Mouse (Mus musculus) adrenal gland, adult 18-20 months (tissue): ENCODE measurements around the gene Tesmin. TPM values are rescaled to one million over a fixed set of nuclear protein-coding genes. Genes with fewer than 3 reads are reported as not detected.

Experiments
- DNase-seq, 2 experiments: peaks; one replicate each; pipeline ENCODE4 v3.0.0; 2021 to 2022; ENCODE audit warnings: low spot score in 2 of 2
- long read RNA-seq, 2 experiments: library from polyadenylated mRNA; stranded (forward); transcript quantifications; one replicate each; pipeline ENCODE4 v2.0.0; 2021
- total RNA-seq, 2 experiments: library from RNA; stranded (reverse); gene quantifications; 1 replicate in 1 of 2; 2 replicates in 1 of 2; pipeline ENCODE4 v1.2.3; 2021

Gene Tesmin
- under 1 TPM; 0.17 to 0.26 TPM for total RNA-seq
- long read RNA-seq, experiment 1 = 0 reads
- long read RNA-seq, experiment 2 = 0 reads

DNA sequence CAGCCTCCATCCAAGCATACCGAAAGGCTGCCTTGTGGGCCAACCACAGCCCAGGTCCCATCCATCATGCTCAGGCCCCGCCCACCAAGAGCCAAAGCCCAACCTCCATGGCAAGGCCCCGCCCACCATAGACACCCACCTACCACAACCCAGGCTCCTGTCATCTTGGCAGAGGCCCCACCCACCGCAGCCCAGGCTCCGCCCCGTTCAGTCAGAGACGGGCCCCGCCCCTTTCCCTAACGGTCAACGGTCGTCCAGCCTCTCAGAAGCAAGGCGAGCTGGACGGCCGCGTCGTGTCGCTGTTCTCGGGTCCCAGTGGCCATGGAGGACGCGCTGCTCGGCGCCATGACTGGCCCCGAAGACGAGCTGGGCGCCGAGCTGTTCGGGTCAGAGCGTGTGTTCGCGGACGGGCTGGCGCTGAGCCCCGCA lies at the start of gene Tesmin:
TSS of gene Tesmin (plus strand) at position 229 of the 429 bp plus-strand sequence.
- DNase-seq = peak; percentile 79 to 80

DNA sequence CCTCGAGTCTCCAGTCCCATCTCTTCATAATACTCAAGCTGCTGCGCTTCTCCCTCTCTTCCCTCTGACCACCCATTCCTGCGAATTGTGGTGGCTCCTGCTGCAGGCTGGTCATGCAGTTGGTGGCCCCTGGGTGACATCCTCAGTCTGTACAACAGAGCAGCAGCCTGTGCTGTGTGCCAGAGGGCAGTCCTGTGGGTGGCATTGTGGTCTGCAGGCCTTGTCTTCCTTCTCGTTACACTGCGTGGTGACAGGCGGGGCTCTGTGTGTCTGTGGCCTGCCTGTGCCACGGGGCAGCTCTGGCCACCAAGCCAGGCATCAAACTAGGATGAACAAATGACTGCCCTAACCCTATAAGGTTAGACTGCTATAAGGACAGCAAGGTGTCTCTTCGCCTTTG lies 49.5 kb upstream of the Tesmin start:
- no peak for DNase-seq

DNA sequence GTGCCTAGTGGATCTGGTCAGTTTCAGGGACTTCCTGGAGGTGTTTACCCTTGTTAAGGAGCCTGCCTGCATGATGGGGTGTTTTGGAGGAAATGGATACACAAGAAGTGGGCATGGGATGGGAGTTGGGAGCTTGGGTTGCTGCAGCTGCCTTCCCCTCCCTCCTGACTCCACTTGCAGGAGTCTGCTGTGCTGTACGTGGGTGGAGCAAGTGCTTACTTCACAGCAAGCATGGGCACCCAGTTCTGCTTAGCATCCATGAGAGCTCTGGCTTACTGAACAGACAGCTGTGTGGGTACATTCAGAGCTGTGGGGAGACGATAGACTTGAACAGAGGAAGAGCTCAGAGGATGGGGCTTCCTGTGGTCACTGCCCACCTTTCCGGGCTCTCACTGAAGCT lies 47.6 kb upstream of the Tesmin start:
- DNase-seq = no peak

DNA sequence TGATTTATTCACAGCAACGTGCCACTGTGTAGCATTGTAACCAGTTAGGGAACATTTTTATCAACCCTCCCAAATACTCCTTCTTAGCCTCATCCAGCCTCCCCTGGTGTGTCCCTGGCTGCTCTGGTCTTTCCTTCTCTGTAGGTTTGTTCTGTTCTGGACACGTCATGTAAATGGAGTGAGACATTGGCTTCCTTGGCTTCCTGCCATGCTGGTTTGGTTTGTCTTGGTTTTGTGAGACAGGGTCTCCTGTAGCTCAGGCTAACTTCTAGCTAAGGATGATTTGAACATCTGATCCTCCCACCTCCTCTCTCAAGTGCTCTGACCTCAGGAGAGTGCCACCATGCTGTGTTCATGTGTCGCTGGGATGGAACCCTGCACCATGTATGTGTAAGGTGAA lies 44.7 kb upstream of the Tesmin start:
- no peak for DNase-seq

DNA sequence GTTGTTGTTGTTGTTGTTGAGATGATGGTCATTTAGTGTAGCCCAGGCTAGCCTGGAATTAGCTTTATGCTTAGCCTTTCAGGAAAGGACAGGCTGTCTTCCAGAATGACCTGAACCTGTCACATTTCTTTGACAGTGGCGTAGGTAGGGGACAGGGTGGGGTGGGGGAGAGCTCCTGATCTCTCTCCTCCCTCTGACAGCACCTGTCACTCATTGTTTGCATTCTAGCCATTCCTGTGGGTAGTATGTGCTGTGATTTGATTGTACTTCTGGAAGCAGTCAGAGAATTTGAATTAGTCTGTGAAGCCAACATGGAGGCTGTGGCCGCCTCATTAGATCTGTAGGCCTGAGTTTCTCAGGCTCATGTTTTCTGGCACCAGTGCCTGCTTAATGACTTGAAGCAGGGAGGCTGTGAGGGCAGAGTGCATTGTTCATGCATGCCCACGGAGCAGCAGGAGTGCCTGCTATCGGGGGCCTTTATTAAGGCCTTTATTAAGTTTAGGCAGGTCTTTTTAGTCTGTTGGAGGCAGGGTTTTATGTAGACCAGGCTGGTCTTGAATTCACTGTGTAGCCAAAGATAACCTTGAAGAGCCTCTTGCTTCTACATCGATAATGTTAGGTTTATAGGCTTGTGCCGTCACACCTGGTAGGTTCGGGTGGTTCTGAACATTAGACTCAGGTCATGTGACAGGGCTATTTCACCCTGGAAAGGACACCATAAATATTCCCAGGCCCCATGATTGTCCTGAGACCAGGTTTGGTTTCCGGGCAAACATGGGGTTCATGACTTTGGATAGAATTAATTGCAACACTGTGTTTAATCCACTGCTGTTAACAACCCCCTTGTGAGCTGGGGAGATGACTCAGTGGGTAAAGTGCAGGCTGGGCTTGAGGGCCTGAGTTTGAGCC lies 43.8 kb upstream of the Tesmin start:
- DNase-seq = no peak

DNA sequence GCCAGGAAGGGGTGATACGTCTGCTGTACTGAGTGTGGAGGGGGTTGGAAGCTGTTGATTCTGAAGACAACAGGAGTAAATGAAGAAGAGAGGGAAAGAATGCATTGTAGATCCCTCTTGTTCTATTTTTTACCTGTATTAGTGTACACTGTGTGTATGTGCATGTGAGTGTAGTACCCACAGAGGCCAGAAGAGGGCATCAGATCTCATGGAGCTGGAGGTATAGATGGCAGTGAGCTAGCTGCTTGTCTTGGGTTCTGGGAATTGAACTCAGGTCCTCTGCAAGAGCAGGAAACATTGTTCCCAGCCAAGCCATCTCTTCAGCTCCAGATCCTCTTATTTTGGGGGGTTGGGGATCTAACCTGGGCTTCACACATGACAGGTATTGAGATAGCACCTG lies 40.9 kb upstream of the Tesmin start:
- no peak for DNase-seq

DNA sequence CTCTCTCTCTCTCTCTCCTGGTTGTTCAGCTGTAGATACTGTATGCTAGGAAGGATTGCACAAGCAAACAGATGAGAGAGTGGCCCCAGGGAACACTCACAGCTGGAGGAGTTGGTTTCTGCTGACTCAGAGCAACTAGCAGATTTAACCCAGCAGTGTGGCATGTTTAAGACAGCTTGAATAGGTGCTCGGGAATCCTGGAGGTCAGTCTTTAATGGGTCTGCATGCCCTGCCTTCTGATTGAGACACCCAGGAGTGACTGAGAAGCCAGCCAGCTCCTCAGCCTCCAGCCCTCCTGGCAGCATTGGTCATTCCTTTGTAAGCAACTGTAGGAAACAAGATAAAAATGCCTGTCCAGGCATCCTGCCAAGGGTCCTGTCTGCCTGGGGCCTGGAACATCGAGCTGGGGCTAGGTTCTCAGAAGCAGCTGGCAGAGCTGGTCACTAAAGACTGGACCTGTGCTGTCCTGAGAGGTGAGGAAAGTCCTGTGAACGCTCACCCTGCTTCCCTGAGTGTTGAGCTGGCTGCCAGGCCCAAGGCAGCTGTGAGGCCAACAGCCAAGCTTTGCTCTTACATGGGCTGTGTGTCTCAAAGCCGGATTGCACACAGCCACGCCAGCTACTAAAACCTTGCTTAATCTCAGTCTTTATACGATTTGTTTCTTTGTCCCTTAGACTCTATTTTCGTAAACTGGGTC lies 35.1 kb upstream of the Tesmin start:
- DNase-seq = peak; percentile 56 to 65

DNA sequence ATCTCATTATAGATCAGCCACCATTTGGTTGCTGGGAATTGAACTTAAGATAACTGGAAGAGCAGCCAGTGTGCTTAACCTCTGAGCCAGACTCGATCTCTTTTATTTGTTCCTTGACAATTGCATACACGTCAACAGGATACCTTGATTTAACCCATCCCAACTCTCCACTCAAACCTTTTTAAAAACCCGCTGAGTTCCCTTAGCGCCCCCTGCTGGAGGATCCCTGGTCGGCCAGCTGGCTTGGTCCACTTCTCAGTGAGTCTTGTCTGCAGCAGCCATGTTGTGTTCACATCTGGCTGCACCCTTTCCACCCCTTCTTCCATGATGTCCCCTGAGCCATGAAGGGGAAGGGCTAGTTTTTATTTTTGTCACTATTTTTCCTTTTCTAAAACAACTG lies 33.6 kb upstream of the Tesmin start:
- peak in 1 of 2 experiments; percentile 56 for DNase-seq

DNA sequence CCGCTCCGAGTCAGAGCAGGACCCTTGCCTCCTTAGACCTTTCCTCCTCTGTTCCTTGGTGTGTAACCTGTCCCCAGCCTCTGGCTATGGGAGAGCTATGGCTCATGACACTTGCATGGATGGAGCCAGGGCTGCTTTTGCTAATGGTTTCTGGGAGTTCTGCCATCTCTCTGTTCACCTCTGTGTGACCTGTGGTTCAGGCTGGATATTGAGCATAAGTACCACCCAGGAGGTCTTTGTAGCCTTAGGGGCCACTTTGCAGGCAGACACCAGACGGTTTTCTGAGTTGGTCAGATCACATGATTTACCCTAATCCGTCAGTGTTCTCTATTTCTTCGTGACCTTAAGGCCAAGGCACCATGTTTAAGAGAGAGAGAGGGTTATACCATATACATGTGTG lies 32.1 kb upstream of the Tesmin start:
- no peak for DNase-seq

DNA sequence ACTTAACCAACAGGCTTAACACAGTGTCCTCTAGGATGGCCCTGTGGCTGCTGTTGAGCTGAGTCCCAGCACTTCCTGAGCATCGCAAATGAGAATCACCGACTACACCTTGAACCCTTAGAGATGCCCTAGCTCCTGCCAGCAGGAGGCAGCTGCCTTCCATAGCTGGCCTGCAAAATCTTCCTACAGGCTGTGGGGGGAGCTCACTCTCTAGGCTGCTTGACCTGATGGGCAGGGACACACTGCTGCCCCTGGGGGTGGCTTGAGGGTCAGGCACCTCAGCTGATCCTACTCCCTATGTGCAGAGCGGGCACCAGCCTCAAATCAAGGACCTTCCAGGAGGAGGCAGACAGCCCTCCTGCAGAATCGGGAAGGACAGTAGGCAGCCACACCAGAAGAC lies 31.0 kb upstream of the Tesmin start:
- no peak for DNase-seq

DNA sequence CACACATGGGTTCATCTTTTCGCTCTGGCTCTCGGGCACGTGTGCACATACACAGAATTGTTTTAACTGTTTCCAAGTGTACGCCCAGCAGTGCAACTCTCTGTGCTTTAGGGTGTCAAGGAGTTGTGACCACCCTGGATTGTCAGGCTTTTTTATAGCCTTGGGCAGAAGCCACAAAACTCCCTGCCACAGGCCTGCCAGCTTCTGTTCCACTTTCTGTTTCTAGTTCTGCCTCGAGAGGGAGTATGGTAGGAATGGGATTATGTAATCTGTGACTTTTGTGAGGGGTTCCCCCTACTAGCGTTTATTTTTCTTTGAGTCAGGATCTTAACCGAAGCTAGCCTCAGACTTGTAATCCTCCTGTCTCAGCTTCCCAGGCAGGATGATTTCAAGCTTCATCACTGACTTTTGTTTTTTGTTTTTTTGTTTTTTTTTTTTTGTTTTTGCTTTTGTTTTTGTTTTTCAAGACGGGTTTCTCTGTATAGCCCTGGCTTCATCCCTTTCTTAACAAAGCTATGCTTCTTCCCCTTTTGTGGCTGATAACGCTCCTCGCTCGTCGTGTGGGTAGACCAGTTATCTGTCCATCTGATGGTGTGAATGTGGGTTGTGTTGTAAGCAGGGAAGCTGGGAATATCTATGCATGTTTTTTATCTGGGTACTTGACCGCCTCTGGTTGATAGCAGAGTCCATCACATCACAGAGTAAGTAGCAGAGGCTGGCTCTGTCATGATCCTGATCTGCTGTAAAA lies 28.6 kb upstream of the Tesmin start:
- DNase-seq = no peak

DNA sequence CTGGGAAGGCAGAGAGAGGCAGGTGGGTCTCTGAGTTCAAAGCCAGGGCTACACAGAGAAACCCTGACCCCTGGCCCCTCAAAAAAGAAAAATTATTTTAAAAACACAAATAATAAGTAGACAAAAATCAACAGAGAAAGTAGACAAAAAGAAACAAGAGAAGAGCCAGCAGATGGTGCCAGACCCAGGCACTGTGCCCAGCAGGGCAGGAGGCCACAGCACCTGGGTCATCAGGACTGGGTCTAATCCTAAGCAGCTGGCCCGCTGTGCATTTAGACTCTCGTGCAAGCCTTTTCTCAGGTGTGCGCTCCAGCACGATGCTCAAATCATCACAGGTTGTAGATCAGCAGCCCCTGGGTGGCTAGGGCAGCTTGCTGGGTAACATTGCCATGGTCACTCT lies 25.1 kb upstream of the Tesmin start:
- no peak for DNase-seq

DNA sequence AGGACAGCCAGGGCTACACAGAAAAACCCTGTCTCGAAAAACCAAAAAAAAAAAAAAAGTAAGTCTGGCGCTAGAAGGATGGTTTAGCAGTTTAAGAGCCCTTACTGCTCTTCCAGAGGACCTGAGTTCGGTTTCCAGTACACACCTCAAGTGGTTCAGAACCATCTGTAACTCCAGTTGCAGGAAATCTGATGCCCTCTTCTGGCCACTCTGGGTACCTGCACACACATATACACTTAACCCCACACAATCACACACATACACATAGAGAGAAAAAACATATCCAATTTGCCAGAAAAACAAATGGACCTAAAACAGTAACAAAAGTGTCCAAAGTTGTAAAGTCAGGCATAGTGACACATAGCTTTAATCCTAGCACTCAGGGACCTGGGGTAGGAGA lies 23.6 kb upstream of the Tesmin start:
- DNase-seq = no peak

DNA sequence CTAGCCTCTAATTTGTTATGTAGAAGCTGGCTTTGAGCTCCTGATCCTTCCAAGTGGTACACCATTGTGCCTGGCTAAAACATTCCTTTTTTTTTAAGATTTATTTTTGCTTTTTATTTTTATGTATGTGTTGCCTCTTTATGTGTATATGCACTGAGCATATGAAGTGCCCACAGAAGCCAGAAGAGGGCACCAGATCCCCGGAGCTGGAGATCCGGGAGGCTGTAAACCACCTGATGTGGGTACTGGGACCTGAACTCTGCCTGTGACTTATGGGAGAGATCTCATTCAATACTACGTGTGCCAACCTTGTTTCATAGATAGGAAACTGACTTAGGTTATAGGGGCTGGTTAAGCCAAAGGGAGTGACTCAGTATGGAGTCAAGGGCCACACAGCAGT lies 20.4 kb upstream of the Tesmin start:
- DNase-seq = no peak

DNA sequence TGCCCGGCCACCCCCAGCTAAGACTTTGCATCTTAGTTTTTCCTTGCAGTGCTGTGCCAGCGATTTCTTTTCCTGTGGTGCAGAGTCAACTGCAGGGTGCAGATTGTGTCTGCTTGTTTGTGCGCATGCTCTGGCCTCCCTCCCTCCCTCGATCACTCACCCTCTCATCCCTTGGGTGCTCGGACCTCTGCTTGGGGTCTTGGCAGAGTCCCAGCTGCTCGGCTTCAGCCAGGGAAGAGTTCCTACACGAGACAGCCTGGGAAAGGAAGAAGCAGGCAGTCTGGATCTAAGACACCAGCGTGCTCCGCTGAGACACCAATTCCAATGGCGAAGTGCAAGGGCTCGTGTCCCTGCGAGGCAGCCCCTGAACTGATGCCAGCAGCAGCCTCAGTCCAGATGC lies 15.3 kb upstream of the Tesmin start:
- DNase-seq = no peak

DNA sequence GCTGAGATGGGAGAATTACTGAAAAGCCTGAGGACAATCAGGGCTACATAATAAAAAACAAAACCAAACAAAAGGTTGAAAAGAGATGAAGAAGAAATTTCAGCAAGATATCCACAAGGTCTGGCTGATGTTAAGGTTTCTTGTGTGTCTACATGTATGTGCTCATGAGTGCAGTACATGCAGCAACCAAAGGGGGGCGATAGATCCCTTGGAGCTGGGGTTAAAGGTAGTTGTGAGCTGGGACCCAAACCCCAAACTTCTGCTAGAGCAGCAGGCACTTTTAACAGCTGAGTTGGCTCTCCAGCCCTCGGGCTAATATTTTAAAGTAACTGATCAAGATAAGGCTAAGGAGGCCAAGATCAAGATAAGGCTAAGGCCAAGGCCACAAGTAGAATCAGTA lies 14.6 kb upstream of the Tesmin start:
- no peak for DNase-seq

DNA sequence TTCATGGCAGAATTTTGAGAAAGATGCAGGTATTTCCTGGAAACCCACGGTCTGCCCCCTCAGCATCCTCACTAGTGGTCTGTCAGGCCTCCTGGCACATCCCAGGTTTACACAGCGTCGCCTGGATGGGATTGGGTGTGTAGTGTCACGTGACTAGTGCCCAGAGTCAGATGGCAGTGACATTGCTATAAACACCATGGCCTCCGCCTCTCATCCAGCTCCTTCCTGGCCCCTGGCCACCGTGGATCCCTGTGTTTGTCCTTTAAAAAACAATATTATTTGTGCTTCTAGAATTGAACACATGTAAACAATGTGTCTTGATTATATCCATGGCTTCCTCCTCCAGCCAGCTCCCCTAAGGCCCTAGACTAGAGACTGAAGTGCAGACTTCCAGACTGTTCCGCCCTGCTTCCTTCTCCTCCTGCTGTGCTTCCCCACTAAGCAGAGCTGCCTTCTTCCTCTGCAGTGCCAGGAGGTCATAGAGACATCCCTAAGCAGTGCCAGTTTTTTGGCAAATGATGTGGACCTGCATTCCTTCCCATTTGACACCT lies 12.6 kb upstream of the Tesmin start:
- DNase-seq = no peak

DNA sequence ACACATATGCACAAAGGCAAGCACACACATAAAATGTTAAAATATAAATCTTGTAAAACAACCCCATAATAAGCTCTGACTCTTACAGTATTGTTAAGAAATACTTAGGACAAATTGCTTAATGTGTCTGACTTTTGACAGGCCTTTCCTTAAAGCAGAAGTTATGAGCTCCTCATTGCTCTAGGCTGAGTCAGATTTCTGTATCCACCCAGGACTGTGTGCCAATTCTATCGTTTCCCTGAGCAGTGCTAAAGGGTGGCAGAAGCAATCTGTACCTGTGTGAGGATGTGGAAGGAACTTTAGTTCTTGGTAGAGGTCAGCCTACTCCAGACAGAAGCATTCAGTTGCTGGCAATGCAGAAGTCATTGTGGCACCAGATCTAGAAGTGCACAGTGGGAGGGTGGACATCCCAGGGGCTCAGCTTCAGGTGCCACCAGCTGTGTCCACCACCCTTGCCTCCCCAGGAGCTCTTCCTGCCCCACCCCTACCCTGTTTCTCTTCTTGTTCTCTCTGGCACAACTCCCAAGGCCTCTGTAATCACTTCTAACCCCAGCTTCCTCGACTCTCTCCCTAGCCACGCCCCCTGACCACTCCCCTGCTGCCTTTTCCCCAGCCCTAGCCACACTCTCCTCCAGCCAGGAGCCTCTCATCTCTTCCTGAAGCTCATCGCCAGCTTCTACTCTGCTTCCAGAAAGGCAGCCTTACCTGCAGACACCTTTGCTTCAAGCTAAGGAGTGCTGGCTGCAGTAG lies 11.5 kb upstream of the Tesmin start:
- DNase-seq = peak in 1 of 2 experiments; percentile 15

DNA sequence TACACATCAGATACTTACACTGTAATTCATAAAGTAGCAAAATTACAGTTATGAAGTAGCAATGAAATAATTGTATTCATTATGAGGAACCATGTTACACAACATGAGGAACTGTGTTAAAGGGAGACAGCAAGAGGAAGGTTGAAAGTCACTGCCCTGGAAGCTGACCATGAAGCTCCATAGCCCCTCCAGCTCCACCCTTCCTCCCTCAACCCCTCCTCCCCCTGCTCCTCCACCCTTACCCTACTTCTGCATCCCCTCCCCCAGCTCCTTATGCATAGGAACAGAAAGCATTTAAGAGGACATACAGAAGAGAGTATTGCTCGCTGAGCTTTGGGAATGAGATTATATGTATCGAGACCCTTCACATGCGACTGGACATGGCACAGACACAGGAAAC lies 10.0 kb upstream of the Tesmin start:
- DNase-seq = no peak

DNA sequence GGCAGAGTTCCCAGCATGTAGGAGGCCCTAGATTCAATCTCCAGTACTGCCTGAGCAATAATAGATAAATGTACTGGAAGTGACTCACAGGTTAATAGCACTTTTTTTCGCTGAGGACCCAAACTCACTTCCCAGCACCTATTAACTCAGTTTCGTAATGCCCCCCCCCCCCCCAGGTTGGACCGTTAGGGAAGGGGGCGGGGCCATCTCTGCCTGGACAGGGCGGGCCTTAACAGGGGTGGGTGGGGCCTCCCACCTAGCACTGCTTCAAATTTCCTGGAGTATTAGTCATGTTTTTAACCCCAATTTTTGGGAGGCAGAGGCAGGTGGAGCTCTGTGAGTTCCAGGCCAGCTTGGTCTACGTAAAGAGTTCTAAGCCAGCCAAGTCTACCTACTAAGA lies 596 bp upstream of the Tesmin start:
- no peak for DNase-seq

DNA sequence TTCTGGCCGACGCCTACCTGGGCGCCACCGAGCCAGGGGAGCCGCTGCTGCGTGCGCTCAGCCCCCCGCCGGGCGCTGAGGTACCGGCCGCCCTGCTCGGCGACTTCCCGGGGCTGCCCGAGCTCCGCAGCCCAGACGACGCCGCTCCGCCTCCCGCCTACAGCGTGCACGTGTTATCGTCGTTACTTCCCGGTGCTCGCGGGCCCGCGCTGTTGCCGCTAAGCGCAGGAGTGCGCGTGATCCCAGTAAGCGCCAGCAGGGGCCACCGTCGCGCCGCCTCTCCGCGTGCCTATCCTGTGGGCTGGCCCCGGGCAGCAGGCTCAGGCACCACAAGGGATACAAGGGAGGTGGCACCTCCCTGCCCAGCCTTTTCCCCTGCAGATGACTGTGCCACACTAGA lies 432 bp downstream of the Tesmin start:
- peak; percentile 88 to 91 for DNase-seq
